Mouse (Mus musculus) hematopoietic multipotent progenitor cell, adult 10-12 weeks (in vitro differentiated cells): ENCODE results near the gene Tubgcp6. TPM values are rescaled to one million over a fixed set of nuclear protein-coding genes. Genes with fewer than 3 reads are reported as not detected.

Experiments
- polyA plus RNA-seq: library from polyadenylated mRNA; stranded (reverse); fragments of >175 nt; gene quantifications from 2 replicates; pipeline ENCODE4 v1.2.3, GENCODE M21; 2012; ENCODE audit warnings: low replicate concordance

Gene Tubgcp6
- 52.9 and 64.3 TPM in 2 replicates for polyA plus RNA-seq

GRCm38 (mm10) chr15:89122649-89123366 is at the start of gene Tubgcp6:
Gene Tubgcp6 (minus strand): TSS chr15:89123112.

GRCm38 (mm10) chr15:89149271-89150040 is 26.5 kb upstream of the Tubgcp6 start, which contains the start of gene Mapk11:
Gene Mapk11 (minus strand): TSS chr15:89149628.

GRCm38 (mm10) chr15:89140659-89141252 is 17.8 kb upstream of the Tubgcp6 start, which contains the start of gene Mapk12:
Gene Mapk12 (minus strand): TSS chr15:89140703.

GRCm38 (mm10) chr15:89128382-89129350 is 5.8 kb upstream of the Tubgcp6 start, which contains the start of gene Hdac10:
Gene Hdac10 (minus strand): TSS chr15:89128700.

GRCm38 (mm10) chr15:89088607-89089247 is 34.2 kb downstream of the Tubgcp6 start, which contains the start of gene Selenoo:
Gene Selenoo (plus strand): TSS chr15:89089084.

GRCm38 (mm10) chr15:89074613-89075477 is 48.1 kb downstream of the Tubgcp6 start, which contains the start of gene Trabd:
Gene Trabd (plus strand): TSS chr15:89075124.

GRCm38 (mm10) chr15:89059161-89059931 is 63.6 kb downstream of the Tubgcp6 start, which contains the start of gene Panx2:
Gene Panx2 (plus strand): TSS chr15:89059734.

Other genes with a start within 250 kb of the Tubgcp6 start
- gene Ttll8, start 168.7 kb downstream of the Tubgcp6 start, polyA plus RNA-seq: not detected in 2 replicates
- not detected in 2 replicates for gene Mlc1, start 144.1 kb downstream of the Tubgcp6 start, polyA plus RNA-seq
- not detected in 2 replicates for gene Mov10l1, start 140.2 kb downstream of the Tubgcp6 start, polyA plus RNA-seq
- gene Panx2, start 63.4 kb downstream of the Tubgcp6 start, polyA plus RNA-seq: 0.07 and 0.22 TPM in 2 replicates
- 93.0 and 178 TPM in 2 replicates for gene Trabd, start 48.0 kb downstream of the Tubgcp6 start, polyA plus RNA-seq
- 8.3 and 15.0 TPM in 2 replicates for gene Selenoo, start 34.0 kb downstream of the Tubgcp6 start, polyA plus RNA-seq
- gene Hdac10, start 5.6 kb upstream of the Tubgcp6 start, polyA plus RNA-seq: 7.1 and 39.2 TPM in 2 replicates
- 5.9 and 9.3 TPM in 2 replicates for gene Mapk12, start 17.6 kb upstream of the Tubgcp6 start, polyA plus RNA-seq
- 13.6 and 30.8 TPM in 2 replicates for gene Mapk11, start 26.5 kb upstream of the Tubgcp6 start, polyA plus RNA-seq
- 114 and 275 TPM in 2 replicates for gene Plxnb2, start 57.7 kb upstream of the Tubgcp6 start, polyA plus RNA-seq
- 28.6 and 33.7 TPM in 2 replicates for gene Dennd6b, start 73.4 kb upstream of the Tubgcp6 start, polyA plus RNA-seq
- gene Ppp6r2, start 88.4 kb upstream of the Tubgcp6 start, polyA plus RNA-seq: 175 and 371 TPM in 2 replicates
- 316 and 384 TPM in 2 replicates for gene Sbf1, start 192.2 kb upstream of the Tubgcp6 start, polyA plus RNA-seq
- 0.31 TPM in 1 of 2 replicates, not detected in the other for gene Adm2, start 199.6 kb upstream of the Tubgcp6 start, polyA plus RNA-seq
- not detected in 2 replicates for gene Miox, start 211.3 kb upstream of the Tubgcp6 start, polyA plus RNA-seq
- 107 and 187 TPM in 2 replicates for gene Lmf2, start 232.5 kb upstream of the Tubgcp6 start, polyA plus RNA-seq
- 47.9 and 48.1 TPM in 2 replicates for gene Ncaph2, start 232.6 kb upstream of the Tubgcp6 start, polyA plus RNA-seq